Mouse (Mus musculus) limb, embryonic 14.5 days (tissue): ENCODE results near the gene Fgd6. TPM values are rescaled to one million over a fixed set of nuclear protein-coding genes. Genes with fewer than 3 reads are reported as not detected.

Experiments used
- ATAC-seq: fragments of 200-750 bp; cut with Nextera tagmentation; 2 replicates; pipeline ENCODE4 v1.8.0; 2017; ENCODE audit warnings: low read depth, moderate number of reproducible peaks, moderate TSS enrichment; ENCODE audit not compliant: low FRiP score
- DNase-seq: peaks from one replicate; pipeline ENCODE4 v3.0.0-alpha.2; 2015; ENCODE audit warnings: low spot score
- H3K27ac ChIP-seq: fragments of 300-500 bp; sonication (generic); replicated peaks from 2 replicates; pipeline ENCODE4 v1.5.1; 2014; ENCODE audit warnings: low read depth, mild to moderate bottlenecking, low read length, moderate library complexity, mixed read lengths
- H3K27me3 ChIP-seq: fragments of 300-500 bp; sonication (generic); 2 replicates; pipeline ENCODE4 v1.6.1; 2014; ENCODE audit warnings: low read length, mixed read lengths; ENCODE audit not compliant: control insufficient read depth, insufficient read depth
- H3K36me3 ChIP-seq: fragments of 300-500 bp; sonication (generic); 2 replicates; pipeline ENCODE4 v1.6.1; 2014; ENCODE audit warnings: mild to moderate bottlenecking, low read length, moderate library complexity, mixed read lengths; ENCODE audit not compliant: control insufficient read depth, insufficient read depth
- H3K4me1 ChIP-seq: fragments of 300-500 bp; sonication (generic); 2 replicates; pipeline ENCODE4 v1.6.1; 2014; ENCODE audit warnings: antibody characterized with exemption, low read length, mixed read lengths; ENCODE audit not compliant: control insufficient read depth, insufficient read depth
- H3K4me2 ChIP-seq: fragments of 300-500 bp; sonication (generic); replicated peaks from 2 replicates; pipeline ENCODE4 v1.6.1; 2014; ENCODE audit warnings: low read depth, mild to moderate bottlenecking, low read length, moderate library complexity; ENCODE audit not compliant: severe bottlenecking
- H3K4me3 ChIP-seq: fragments of 300-500 bp; sonication (generic); replicated peaks from 2 replicates; pipeline ENCODE4 v1.5.1; 2014; ENCODE audit warnings: low read length
- H3K9ac ChIP-seq: fragments of 300-500 bp; sonication (generic); 2 replicates; pipeline ENCODE4 v1.6.1; 2014; ENCODE audit warnings: mild to moderate bottlenecking, low read depth, low read length, moderate library complexity; ENCODE audit not compliant: severe bottlenecking
- H3K9me3 ChIP-seq: fragments of 300-500 bp; sonication (generic); 2 replicates; pipeline ENCODE4 v1.6.1; 2016; ENCODE audit warnings: low read length; ENCODE audit not compliant: control insufficient read depth
- POLR2A ChIP-seq: fragments of 200-500 bp; IDR thresholded peaks from 2 replicates; pipeline ENCODE4 v1.8.0; 2012; ENCODE audit warnings: inconsistent platforms, mild to moderate bottlenecking, moderate library complexity, borderline replicate concordance; ENCODE audit not compliant: insufficient read depth, insufficient read length; ENCODE audit errors: extremely low read depth
- WGBS: fragments of 180-500 bp; shearing (Covaris S2); extraction: QIAGEN DNeasy Blood & Tissue Kit; methylation state at CpG from one replicate; pipeline ENCODE4 v1.1.7; 2014; 5-methylcytosine and 5-hydroxymethylcytosine counted together
- polyA plus RNA-seq, 2 experiments: library from polyadenylated mRNA; depleted of rRNA in 1 of 2; stranded (reverse) in 1 of 2; unstranded in 1 of 2; fragments of >200 nt; fragmentation: Nextera tagmentation in 1 of 2; extraction: Ambion mirVana in 1 of 2; gene quantifications; 2 replicates each; pipeline versions ENCODE4 v1.2.1 to v1.2.3; 2012 to 2014

Gene Fgd6
- polyA plus RNA-seq, 2 experiments = 3.2 to 5.5 TPM

DNA sequence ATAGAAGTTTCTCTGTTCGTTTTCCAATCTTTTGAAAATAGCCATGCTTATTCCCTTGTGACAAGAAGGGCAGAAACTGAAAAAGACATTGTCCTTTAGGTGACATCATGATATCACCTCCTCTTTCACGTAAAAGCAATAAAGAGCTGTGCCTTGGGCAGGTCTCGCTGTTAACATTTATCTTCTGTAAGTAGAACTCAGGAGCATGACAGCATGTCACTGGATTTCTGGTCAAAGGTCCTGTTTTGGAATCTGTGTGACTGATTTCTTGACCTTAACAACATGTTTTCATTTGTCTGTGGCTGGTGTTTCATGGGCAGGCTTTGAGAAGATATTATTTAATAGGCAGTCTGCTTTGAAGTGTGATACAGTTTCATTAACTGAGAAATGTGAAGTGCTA, 44.9 kb downstream of the Fgd6 start:
- H3K4me1 ChIP-seq = 0 out of 2 replicates have a peak, but pooled peaks cover 3% of the 10 kb centered on the region
- no peak overlapping the region for H3K4me2 ChIP-seq
- no peak overlapping the region for H3K9ac ChIP-seq
- H3K36me3 ChIP-seq = no peaks in the 10 kb centered on the region
- WGBS = 62% methylated on average over 3 of the region's 3 CpGs
- H3K4me3 ChIP-seq = no peak overlapping the region
- no peak overlapping the region for H3K27ac ChIP-seq
- no peak for TF ChIP-seq POLR2A
- DNase-seq = no peak
- no peak for ATAC-seq
- no peaks in the 10 kb centered on the region for H3K27me3 ChIP-seq
- H3K9me3 ChIP-seq = no peaks in the 10 kb centered on the region

DNA sequence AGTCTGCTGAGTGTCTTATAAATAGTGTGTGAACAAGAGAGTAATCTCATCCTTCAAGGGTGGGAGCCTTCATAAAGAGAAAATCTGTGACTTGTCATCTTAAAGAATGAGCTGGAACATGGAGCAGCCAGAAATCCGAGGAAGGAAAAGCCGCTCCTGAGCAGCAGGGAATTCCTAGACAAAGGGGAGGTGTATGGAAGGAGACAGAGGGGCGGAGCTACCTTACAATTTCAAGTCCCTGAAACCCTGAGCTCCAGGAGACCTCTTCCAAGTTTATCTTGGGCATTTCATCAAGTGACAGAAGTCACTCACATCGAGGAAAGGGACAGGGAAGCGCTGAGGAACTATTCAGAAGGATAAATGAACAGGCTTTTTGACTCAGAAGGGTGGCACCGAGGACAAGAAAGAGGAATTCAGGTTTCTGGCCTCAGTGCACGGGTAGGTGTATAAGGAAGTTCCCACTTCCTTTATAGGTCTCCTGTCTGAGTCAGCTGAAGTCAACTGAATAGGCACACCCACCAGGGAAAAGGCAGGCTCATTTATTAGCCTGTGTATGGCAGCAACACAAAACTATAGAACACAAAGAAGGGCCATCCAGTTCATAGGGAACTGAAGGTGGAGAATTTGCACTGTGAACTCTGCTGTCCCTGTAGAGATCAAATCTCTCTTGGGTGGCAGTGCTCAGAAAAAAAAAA, 46.4 kb downstream of the Fgd6 start:
- no peak for ATAC-seq
- H3K27ac ChIP-seq = no peak overlapping the region

DNA sequence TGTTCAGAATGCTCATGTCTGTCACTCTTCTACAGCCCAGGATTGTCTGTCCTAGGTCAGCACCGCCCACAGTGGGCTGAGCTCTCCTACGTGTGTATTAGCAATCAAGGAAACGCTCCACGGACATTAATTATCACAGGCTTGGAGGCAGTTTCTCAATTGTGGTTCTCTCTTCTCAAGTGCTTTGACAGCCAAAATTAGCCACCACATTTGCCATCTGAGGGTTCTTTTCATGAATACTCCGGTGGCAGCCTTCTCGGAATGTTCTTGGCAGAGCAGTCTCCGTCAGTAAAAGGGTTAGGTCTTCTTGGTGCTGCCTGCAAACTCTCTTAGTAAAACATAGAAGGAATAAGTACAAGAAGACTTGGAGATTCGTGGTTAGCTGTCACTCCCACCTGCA, 50.5 kb downstream of the Fgd6 start:
- TF ChIP-seq POLR2A = no peak
- no peaks in the 10 kb centered on the region for H3K27me3 ChIP-seq
- H3K4me3 ChIP-seq = no peak overlapping the region
- H3K27ac ChIP-seq = no peak overlapping the region
- H3K9me3 ChIP-seq = peaks cover 1% of the 10 kb centered on the region; the same call in 1 of the 2 replicates
- H3K4me2 ChIP-seq = no peak overlapping the region
- DNase-seq (no peak), ATAC-seq (no peak)
- H3K36me3 ChIP-seq = 0 out of 2 replicates have a peak, but pooled peaks cover under 1% of the 10 kb centered on the region
- no peak overlapping the region for H3K9ac ChIP-seq
- 0 out of 2 replicates have a peak, but pooled peaks cover 3% of the 10 kb centered on the region for H3K4me1 ChIP-seq
- 76% methylated on average over 8 of the region's 8 CpGs for WGBS

More for the DNA sequence above, 46.4 kb downstream of the Fgd6 start:
- no peaks in the 10 kb centered on the region for H3K36me3 ChIP-seq
- no peaks in the 10 kb centered on the region for H3K9me3 ChIP-seq
- H3K4me2 ChIP-seq = no peak overlapping the region
- WGBS = 51% methylated on average over 7 of the region's 7 CpGs
- DNase-seq = no peak
- TF ChIP-seq POLR2A = no peak
- 0 out of 2 replicates have a peak, but pooled peaks cover 3% of the 10 kb centered on the region for H3K4me1 ChIP-seq
- no peak overlapping the region for H3K9ac ChIP-seq
- no peak overlapping the region for H3K4me3 ChIP-seq
- no peaks in the 10 kb centered on the region for H3K27me3 ChIP-seq

DNA sequence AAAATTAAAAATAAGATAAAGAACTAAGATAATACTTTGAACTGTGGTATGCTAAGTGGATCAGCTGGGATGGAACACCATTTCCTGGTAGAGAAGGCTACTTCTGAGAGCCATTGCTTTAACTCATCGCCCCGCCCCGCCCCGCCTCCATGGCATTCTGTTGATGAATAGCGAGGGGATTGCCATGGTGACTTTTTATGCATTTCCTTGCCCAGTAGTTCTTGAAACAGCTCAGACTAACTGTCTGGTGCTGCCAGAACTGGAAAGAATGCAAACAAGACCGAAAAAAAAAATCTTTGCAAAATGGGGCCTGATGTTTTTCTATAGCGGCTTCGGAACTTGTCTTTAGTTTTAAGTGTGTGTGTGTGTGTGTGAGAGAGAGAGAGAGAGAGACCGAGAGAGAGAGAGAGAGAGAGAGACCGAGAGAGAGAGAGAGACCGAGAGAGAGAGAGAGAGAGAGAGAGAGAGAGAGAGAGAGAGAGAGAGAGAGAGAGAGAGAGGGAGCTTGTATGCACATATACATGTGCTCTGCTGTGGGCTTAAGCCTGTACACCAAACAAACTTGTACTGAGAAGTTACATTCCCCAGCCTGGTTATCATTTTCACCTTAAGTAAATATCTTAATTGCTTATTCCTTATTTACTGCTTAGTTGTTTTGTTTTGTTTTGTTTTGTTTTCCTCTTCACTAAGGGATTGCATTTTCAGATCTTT, 51.7 kb downstream of the Fgd6 start:
- H3K4me2 ChIP-seq = no peak overlapping the region
- H3K27me3 ChIP-seq = no peaks in the 10 kb centered on the region
- H3K9ac ChIP-seq = no peak overlapping the region
- 0 out of 2 replicates have a peak, but pooled peaks cover 4% of the 10 kb centered on the region for H3K36me3 ChIP-seq
- WGBS = 78% methylated on average over 9 of the region's 11 CpGs
- DNase-seq (no peak), ATAC-seq (no peak)
- no peaks in the 10 kb centered on the region for H3K4me1 ChIP-seq
- H3K9me3 ChIP-seq = peaks cover 4% of the 10 kb centered on the region; the same call in 1 of the 2 replicates
- H3K4me3 ChIP-seq = no peak overlapping the region
- no peak for TF ChIP-seq POLR2A
- no peak overlapping the region for H3K27ac ChIP-seq

DNA sequence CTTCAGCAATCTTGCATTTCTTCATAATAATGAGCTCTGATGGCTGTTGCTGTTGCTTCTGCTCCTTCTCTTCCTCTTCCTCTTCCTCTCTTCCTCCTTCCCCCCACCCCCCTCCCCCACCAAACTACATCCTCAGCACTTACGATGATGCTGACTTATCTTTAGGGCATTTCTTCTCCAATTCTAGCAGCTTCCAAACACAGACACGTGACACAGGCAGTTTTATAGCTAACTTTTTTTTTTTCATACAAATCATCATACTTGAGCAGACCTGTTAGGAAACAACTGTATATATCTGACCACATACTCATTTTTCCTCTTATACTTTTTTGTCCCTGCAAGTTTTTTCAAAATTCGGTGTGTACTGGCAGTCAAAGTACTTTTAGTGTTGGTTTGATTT, 54.2 kb downstream of the Fgd6 start:
- no peak for TF ChIP-seq POLR2A
- 0 out of 2 replicates have a peak, but pooled peaks cover 4% of the 10 kb centered on the region for H3K36me3 ChIP-seq
- no peak overlapping the region for H3K4me2 ChIP-seq
- ATAC-seq (no peak), DNase-seq (no peak)
- no peak overlapping the region for H3K4me3 ChIP-seq
- no peaks in the 10 kb centered on the region for H3K27me3 ChIP-seq
- 84% methylated on average over 3 of the region's 3 CpGs for WGBS
- H3K9ac ChIP-seq = no peak overlapping the region
- no peak overlapping the region for H3K27ac ChIP-seq
- H3K4me1 ChIP-seq = no peaks in the 10 kb centered on the region
- H3K9me3 ChIP-seq = peaks cover 4% of the 10 kb centered on the region; the same call in 1 of the 2 replicates
